Mouse (Mus musculus) left cerebral cortex, adult 18-20 months (tissue): ENCODE results near the gene P3h1. TPM values are rescaled to one million over a fixed set of nuclear protein-coding genes. Genes with fewer than 3 reads are reported as not detected.

Experiments
- DNase-seq, 2 experiments: peaks; one replicate each; pipeline ENCODE4 v3.0.0; 2021 to 2022; ENCODE audit warnings: low spot score in 2 of 2, mixed read lengths in 1 of 2
- long read RNA-seq, 2 experiments: library from polyadenylated mRNA; stranded (forward); transcript quantifications; one replicate each; pipeline ENCODE4 v2.0.0; 2021
- total RNA-seq, 2 experiments: library from RNA; stranded (reverse); gene quantifications; 2 replicates each; pipeline ENCODE4 v1.2.3; 2021

Gene P3h1
- 1 to 10 TPM; 7.6 to 7.8 TPM for total RNA-seq
- long read RNA-seq, experiment 1, transcript P3h1-204 (15 exons, 3,188 nt) = major isoform, 7 of 17 reads
- long read RNA-seq, experiment 1, partial matches to known transcripts = 3 of 17 reads
- long read RNA-seq, experiment 1, other reads (novel, unspliced or antisense) = 7 of 17 reads
- long read RNA-seq, experiment 2, transcript P3h1-204 (15 exons, 3,188 nt) = major isoform, 6 of 13 reads
- long read RNA-seq, experiment 2, partial matches to known transcripts = 3 of 13 reads
- long read RNA-seq, experiment 2, other reads (novel, unspliced or antisense) = 4 of 13 reads

DNA sequence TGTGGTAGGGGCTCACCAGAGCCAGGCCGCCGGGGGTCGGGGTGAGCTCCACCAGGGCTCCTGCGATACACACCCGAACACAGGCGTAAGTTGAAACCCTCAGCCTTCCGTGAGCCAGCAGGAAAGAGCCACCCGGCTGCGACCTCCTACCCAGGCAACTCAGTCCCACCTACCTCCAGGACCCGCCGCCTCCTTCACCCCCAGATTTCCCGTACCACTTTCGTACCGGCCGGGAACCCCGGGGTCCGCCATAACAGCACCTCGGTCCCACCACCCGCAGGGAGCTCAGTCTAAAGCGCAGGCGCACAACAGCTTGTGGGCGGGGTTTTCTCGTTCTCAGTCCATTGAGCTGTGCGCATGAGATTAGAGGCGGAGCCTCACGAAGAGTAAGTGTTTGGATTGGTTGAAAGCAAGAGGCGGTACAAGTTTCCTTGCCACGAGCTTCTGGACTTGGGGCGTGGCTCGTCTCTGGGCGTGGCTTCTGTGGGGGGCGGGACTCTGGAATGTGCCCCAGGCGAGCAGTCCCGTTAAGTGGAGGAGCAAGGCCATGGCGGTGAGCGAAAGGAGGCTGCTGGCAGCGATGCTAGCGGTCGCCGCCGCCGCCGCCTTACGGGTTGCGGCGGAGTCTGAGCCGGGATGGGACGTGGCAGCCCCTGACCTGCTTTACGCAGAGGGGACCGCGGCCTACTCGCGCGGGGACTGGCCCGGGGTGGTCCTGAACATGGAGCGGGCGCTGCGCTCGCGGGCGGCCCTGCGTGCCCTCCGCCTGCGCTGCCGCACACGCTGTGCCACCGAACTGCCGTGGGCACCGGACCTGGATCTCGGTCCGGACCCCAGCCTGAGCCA is at the start of gene P3h1, which contains the start of gene AU022252:
TSS of gene P3h1 (plus strand) at position 506 of the 846 bp plus-strand sequence.
TSS of gene AU022252 (minus strand) at position 303 of the 846 bp plus-strand sequence.
- peak; percentile 98 to 99 for DNase-seq

DNA sequence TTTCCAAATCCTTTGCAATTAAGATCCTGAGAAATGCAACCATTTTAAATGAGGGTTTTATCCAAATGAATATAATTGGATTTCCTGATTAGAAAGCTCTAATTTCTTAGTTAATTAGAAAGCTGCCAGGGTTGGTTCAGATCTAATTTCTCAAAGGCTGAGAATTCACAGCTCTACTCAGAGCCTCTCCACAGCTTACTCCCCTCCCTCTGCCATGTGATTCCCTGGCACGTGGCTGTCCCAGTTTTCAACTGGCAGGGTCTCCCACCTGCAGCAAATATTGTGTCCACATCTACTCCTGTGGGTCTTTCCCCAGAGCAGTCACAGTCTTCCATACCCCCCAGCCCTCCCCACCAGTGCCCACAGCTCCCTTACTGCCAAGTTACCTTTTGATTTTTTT is 49.2 kb upstream of the P3h1 start:
- no peak for DNase-seq

DNA sequence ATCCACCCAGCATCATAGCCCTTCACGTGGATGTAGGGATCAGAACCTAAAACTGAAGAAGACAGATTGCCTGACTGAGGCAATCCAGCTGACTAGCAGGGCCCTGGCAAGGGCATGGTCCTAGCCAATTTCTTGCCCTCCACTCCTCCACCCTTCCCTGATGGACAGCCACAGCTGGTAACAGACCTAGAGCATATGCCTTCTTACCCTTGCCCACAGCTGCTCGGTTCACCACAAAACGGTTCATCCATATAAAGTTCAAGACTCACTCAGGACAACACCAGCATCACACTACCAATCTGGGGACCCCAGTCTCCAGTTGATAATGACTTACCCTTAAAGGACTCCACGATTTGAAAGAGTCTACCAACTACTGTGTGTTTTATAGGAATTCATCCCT is 46.9 kb upstream of the P3h1 start:
- no peak for DNase-seq

DNA sequence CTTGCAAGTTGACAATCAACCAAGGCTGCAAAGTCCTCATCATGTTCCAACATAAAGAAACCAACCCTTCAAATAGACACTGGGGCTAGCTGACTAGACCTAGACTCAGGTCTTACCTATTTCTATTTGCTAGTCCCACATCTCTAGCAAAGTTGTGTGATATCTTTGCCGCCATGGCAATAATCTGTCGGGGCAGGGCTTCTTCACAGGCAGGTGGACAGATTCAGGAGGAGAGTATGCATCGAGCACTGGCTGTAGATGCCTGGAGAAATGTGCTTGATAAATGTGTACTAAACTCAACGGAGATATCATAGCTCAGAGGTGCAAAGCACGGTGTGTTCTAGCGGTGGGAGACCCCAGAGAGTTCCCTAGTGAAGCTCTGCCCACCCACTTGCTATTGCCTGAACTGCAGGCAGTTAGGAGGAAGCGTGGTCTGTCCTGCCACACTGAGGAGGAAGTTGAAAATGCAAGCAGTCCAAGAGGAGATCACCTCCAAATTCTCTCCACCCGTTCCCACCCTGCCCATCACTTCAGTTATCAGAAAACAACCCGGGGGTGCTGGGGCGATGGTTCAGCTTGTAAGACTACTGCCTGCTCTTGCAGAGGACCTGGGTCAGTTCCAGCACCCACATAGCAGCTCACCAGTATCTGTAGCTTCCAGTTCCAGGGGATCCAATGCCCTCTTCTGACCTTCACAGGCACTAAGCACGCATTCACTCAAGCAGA is 44.5 kb upstream of the P3h1 start:
- no peak for DNase-seq

DNA sequence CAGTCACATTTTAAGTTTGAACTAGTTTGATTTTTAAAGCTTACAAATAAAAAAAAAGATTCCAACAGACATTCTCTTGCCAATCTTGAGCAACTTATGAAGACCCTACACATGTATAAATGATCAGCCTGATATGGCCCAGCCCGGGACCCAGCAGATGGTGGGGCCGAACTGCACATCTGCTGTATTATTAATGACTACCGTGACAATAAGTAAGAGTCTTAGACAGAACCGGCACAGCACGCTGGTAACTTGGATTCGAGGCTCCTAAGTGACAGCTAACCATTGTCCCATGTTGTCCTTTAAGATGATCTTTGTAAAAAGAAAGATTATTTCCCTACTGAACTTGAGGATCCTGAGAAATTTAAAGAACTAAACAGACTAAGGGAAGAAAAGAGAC is 43.3 kb upstream of the P3h1 start:
- DNase-seq = no peak

DNA sequence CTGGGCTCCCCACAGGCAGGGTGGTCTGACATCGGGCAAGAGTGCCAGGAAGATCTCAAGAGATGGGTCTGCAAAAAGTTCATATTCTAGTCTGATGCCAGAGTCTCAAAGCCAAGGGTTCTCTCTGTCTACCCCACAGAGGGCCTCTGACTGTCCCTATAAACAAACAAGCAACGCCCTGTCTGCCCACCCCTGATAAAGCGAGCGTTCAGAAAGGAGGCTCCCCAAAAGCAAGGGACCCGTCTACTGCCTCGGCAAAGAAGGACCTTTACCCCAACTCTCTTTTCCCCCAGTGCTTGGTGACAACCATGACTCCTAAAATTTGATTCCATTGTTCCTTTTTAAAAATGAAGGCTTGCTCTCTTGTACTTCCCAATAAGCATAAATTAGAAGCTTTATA is 42.9 kb upstream of the P3h1 start, which contains the start of gene Ermap:
TSS of gene Ermap (minus strand) at position 148 of the 400 bp plus-strand sequence.
- DNase-seq = no peak

DNA sequence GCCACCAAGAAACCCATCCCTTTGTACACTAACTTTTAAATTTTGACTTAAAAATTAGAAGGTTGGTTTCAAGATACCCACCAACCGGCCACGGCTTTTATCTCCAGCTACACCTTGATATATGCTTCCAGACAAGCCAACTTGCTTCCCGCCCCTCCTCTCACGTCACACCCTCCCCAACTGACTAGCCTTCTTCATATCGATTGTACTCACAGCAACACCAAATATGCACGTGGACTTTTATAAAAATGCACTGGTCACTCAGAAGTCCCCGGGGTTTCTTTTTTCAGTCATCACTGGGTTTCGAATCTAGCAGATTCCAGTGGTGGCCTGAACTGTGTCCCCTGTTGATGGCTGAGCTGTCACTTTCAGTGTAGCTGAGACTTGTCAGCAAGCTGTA is 42.1 kb upstream of the P3h1 start:
- DNase-seq = no peak

DNA sequence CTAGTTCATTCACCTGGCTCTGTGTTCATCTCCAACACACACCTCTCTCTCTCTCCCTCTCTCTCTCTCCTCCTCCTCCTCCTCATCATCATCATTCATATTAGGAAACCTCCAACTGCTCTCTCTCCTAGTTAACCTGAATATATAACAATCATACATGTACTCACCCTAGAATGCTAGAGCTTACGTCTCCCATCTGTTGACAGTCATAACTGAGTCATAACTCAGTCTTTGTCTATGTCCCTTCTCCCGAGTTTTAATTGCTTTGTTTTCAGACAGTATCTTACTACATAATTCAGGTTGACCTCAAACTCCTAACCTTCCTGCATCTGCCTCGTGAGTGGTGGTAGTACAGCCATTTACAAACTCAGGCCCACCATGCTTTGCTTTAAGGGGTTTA is 41.4 kb upstream of the P3h1 start:
- DNase-seq = no peak

DNA sequence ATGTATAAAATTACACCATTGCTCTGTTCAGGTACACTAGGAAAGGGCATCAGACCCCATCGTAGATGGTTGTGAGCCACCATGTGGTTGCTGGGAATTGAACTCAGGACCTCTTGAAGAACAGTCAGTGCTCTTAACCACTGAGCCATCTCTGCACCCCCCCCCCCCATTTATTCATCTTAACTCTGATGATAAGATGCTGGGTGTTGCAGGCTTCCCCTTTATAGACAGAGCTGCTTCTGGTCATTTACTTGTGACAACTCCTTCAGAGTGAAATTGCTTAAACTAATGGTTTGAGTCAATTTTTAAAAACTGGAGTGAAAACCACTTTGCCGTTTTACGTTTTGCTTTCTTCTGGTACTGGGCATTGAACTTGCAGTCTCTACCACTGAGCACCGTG is 40.0 kb upstream of the P3h1 start:
- DNase-seq = no peak

DNA sequence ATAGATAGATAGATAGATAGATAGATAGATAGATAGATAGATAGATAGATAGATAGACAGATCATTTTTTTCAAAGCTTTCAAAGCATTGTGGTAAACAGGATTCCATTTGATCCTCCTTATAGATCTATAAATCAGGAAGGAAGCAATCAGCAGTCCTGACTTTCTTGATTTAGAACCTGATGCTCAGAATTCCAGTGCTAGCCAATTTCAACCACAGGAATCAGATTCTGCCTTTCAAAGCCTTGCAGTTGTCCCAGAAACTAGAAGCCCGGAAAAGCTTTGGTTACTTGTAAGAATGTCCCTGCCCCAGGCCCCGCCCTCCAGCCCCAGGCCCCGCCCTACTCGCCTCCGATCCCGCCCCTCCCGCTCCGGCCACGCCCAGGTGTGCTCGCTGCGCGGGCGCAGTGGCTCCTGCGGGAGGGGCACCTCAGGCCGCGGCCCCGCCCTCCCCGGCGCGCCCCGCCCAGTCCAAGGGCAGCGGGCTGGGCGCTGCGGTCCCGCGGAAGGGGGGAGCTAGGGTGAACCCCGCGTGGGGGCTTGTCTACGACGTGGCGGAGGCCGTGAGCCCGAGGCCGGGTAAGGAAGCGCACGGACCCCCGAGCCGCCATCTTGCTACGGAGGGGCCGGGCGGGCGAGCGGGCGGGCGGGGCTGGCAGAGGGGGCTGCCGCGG is 37.7 kb upstream of the P3h1 start, which contains the start of gene Svbp:
TSS of gene Svbp (plus strand) at position 398 of the 673 bp plus-strand sequence.
- DNase-seq = peak; percentile 85 to 88

DNA sequence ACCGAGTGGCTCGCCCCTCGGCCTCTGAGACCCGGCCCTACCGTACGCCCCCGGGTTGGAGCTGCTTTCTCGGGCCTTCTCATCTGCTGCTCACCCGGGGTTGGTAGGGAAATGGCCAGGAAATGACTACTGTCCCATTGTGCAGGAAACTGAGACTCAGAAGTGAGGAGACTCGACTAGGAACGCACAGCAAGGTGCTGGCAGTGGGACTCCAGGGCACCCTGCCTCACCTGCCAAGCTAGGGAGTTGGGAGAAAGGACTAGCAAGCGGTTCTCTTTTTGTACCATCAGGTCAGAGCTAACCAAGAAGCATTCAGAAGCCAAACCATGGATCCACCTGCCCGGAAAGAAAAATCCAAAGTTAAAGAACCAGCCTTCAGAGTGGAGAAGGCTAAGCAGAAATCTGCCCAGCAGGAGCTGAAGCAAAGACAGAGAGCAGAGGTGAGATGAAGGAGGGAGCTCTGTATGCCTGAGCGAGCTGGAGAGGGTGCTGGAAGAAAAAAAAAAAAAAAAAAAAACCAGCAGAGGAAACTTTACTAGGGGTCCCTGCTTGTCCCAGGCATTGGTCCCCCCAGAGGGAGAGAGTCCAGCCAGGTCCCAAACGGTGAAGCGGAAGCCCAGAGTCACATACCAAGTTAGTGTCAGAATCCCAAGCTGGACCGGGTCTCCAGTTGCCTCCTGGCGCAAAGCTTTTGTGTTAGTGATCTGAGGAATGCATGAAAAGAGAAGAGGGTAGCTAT is 37.0 kb upstream of the P3h1 start:
- DNase-seq = no peak

DNA sequence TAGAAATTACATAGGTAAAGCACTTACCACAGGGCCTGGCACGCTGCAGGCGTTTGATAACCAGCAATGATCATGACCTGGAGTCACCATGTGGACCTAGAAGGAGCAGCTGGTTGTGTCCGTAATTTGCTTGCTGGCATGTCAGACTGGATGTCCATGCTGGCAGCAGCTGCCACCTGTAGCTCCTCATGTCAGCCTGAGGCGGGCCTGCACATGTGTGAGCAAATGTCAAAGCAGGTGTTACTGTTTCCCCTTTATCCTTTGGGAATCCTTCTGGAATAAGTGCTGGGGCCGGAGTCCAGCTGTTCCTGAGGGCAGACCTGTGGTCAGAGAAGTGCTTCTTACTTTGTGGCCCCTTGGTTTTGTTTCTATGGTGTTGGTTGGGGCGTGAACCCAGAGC is 34.6 kb upstream of the P3h1 start:
- DNase-seq = no peak

DNA sequence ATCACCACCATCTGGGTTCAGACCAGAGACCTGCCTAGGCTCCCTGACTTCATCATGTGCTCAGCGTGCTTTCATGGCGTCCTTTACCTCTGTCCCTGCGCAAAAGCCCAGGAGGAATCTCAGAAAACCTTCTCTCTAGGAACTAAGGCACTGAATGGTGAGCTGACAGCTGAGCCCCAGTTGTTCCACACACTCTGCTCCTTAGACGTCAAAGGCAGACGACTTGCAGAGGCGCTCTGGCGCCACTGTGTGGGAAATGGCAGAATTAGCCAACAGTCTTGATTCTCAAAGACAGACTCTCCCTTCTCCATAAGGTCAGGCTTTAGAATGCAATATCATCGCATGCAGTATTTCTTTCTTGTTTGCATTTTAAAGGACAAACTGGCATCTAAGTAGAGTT is 28.0 kb upstream of the P3h1 start:
- peak; percentile 68 to 70 for DNase-seq

DNA sequence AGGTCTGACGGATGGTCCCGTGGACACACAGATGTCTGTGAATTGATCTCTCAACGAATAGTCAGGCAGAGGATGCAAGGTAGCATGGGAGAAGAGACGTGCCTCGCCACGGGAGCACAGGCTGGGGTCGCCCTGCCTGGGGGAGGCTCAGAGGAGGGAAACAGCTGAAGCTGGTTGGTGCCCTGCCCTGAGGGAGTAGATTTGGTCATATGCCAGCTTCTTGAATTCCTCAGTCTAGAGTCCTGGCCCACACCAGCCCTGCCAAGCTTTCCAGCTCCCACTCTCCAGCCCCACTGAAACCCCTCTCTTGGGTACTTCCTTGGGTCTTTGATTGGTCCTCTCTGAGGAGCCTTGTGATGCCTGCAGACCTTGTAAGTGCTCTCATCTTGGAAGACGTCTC is 16.0 kb upstream of the P3h1 start:
- no peak for DNase-seq

DNA sequence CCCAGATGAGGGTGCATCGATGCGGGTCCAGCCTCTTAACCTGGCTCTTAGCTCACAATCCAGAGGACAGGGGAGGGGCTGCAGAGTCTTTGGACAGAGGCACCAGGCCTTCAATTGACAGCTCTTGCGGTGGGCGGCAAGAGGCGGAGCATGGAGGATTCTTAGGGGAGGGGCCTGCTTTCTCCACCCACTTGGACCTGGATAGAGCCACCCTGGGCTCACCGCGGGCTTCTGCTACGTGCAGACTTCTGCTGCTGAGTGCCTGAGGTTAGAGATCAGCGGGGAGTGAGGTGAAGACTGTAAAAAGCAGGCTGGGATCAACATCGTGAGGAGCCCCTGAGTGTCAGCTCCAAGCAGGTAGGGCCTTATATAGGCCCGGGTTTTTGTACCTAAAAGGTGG is 14.5 kb upstream of the P3h1 start, which contains the start of gene Tmem269:
TSS of gene Tmem269 (minus strand) at position 49 of the 400 bp plus-strand sequence.
- DNase-seq = no peak

DNA sequence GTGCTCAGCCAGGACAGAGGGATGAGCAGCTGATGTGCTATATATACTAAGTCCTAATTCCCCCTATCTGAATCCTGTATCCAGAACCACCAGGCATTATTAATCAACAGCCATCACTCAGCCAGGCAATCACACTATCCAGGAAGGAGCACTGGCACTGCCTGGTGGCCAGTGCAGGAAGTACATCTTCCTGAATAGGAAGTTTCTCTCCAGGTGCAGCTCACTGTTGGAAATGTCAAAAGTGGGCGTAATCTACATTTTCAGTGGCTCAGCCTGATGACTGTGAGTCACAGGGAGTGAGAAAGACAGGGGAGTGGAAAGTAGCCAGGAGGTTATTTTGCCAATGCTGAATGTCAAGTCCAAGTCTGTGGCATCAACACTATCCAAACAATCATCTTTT is 9.0 kb upstream of the P3h1 start:
- DNase-seq = peak; percentile 23 to 28

DNA sequence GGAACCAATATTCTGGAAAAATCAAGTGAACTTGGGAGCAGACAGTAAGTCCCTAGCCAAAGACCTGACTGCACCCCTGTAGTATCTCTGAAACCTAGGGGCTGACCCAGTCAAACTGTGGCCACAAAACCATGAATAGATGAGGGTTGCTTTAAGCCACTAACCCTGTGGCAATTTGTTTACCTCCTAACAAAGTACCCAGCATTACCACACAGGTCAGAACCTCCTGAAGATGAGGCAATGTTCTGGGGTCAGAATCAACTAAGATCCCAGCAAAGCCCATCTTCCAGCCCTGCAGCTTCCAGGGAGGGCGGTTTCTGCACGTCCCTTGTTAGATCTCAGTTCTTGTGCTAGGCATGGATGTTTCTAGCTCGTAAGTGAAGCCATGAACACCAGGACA is 8.2 kb upstream of the P3h1 start:
- DNase-seq = no peak

DNA sequence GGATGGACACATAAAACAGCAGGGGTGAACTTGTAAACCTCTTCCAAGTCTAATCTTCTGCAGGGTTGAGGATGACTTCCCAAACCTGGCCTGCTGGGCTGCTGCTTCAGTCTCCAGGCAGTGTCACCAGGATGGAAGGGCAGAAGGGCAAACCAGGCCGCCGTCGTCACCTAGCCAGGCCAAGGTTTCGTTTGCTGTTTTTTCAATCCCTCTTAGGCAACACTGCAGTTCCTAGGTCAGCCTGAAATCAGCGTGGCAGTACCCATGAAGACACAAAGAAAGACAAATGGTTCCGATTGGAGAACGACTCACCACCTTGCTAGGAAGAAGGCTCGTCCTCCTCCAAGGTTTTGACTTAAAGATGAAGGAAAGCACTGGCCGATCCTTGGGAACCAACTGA is 7.0 kb upstream of the P3h1 start:
- DNase-seq = no peak

DNA sequence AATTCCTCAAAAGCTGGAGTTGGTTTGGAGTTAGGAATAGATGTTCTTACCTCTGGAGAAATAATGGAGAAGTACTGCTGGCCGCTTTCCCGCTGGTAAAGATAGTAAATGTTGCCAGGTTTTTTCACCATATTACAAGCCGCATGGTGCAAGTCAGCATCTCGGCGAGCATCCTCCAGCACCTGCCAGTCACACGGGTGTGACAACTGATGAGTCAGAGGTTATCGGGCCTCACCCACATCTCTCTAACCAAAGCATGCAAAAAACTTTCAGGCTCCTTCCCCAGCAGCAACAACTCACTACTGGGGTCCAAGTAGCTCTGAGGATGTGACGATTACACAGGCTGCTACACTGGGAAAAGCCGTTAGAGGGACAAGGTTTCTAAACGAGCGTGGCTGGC is 6.0 kb upstream of the P3h1 start:
- DNase-seq = no peak

DNA sequence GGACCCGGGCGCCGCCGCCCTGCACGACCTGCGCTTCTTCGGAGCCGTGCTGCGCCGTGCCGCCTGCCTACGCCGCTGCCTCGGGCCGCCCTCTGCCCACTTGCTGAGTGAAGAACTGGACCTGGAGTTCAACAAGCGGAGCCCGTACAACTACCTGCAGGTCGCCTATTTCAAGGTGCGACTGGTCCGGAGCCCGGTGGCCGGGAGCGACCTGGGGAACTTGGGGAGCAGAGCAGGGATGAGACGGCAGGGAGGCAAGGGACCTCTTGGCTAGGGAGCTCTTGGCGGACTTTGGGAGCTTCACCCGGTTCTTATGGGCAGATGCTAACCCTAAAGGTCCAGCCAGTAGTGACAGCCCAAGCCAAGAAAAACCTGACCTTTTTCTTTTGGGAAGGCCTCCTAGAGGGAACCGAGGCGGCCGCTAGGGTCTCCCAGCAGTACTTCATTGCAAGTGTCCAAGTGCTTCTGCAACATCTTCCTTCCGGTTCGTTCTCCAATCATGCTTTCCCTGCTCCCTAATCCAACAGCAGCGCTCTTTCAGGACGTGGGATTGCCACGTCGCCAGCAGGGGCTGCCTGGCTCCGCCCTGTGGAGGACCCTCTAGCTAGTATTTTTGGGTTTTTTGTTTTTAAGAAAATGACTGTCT is 664 bp downstream of the P3h1 start:
- peak; percentile 39 to 45 for DNase-seq
